Mouse (Mus musculus) left cerebral cortex, postnatal 4 days (tissue): ENCODE measurements at regions not wholly inside any gene's neighbourhood (a gene's known extent, or its start where the extent isn't known, plus 50 kb on each side); places are given as distances from the start of the nearest gene placed in this dataset.
"Not testable (repeated sequence)": the region's sequence is repeated elsewhere in the genome, so short reads cannot be mapped to it uniquely, and the experiment has no call there.

Source experiments
- DNase-seq: peaks from one replicate; pipeline ENCODE4 v3.0.0-alpha.2; 2022
- intact Hi-C: fragments of 180-260 bp; cut with DNase I; formaldehyde crosslinking; loops from one replicate; pipeline ENCODE4 v1.15.1; 2025

DNA sequence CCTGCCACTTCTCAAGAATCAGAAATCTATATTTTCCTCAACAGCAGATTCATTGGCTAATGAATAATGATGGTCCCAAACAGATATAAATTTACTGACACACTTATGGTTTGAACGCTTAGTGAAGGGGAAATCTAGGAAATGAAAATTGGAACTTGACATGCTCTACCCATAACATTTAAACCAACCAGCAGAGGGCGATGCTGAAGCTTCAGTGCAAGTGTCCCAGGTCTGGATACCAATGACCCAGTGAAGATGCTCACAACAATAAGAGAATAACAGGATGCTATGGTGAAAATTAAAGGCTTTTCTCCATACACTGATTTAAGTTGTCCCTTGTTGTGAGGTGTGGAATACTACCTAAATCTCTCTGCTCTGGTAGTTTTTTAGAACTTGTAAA lies 236.0 kb upstream of the Rorb start:
- intact Hi-C loops = no loop called here
- DNase-seq = peak; percentile 30

DNA sequence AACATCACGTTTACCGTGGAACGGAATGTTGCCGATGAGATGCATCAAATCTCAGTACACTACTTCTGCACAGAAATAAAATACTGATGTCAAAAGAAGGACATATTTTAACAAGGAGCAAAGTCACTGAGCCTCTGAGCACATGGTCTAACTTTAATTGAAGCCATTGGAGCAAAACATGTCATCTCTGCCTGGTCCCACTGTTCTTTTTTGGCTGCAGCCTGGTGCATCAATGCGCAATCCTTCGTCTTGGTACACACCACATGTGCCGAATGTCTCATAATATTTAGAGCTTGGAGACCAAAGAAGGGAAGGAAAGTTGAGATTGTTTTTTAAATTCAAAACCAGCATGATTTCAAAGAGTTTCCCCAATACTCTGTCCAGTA lies 233.4 kb upstream of the Rorb start:
- intact Hi-C loops = no loop called here
- no peak for DNase-seq

DNA sequence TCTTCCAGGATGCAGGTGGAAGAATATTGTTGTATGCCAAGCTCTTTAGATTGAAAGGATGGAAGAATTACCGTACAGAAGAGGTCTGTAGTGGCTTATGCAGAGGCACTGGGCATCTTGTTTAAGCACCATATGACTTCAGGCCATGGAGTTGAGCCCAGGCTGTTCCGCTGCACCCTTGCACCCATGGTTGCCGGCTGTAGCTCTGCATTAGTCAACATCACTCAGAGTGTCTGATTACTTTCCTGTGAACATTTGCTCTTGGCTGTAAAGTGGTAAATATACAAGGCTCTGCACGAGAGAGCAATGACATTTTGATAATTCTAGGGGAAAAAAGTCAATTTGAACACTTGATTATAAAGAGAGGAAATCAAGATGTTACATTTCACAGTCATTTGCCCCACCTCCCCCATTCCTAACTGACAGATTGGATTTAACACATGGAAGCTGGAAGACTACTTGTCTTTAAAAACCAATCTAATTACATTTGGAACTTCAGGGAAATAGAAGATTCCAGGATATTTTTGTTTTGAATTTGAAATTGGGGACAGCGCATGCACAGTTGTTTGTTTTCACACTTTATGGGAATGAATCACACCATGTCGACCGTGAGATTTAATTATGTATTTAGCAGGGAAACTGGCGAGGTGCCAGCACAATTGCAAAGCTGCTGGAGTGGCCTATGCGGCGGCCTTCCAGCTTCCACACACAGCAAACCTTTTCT lies 232.9 kb upstream of the Rorb start:
- intact Hi-C loops = no loop called here
- peak; percentile 90 for DNase-seq

DNA sequence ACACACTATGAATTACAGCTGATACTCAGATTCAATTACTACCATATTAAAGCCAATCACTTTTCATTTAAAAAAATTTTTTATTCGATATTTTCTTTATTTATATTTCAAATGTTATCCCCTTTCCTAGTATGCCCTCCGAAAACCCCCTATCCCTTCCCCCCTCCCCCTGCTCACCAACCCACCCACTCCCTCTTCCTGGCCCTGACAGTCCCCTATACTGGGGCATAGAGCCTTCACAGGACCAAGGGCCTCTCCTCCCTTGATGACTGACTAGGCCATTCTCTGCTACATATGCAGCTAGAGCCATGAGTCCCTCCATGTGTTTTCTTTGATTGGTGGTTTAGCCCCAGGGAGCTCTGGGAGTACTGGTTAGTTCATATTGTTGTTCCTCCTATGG lies 196.1 kb upstream of the Rorb start:
- intact Hi-C loops, DNase-seq: not testable (repeated sequence)

DNA sequence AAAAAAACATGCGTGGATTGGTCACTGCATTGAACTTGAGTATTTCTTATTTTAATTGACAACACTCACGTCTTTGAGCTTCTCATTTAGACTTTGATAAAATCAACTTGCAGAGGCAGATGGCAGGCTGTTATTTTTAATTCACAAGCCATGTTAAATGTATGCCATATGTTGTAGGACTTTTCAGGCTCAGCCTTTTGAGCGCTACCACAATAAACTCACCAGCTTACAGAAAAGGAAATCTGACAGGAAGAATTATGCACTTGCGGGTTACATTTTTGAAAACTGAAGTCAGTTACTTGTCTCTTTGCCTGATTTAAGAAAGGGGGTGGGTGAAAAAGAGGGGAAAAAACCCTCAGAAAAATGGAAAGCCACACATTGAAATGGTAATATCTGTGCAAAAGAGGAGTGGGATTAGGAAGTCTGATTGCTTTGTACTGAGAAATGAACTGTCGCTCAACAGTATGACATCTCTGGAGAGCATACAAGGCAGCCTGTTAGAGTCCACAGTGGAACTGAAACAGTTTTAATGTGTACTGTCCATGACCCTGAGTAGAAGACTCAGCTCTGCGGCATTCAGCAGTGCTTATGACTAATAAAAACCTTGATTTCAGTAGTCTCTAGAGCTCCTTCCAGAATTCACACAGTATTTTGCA lies 195.6 kb upstream of the Rorb start:
- intact Hi-C loops = no loop called here

DNA sequence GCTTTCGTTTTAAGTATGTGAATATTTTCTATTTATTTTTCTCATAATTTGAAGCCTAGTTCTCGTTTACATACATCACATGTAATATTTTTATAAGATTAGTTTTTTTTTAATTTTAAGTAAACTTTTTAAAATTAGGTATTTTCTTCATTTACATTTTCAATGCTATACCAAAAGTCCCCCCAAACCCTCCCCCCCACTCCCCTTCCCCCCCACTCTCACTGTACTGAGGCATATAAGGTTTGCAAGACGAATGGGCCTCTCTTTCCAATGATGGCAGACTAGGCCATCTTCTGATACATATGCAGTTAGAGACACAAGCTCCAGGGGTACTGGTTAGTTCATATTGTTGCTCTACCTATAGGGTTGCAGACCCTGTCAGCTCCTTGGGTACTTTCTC lies 174.9 kb upstream of the Rorb start:
- DNase-seq, intact Hi-C loops: not testable (repeated sequence)

More for the DNA sequence above, 195.6 kb upstream of the Rorb start:
- no peak for DNase-seq

DNA sequence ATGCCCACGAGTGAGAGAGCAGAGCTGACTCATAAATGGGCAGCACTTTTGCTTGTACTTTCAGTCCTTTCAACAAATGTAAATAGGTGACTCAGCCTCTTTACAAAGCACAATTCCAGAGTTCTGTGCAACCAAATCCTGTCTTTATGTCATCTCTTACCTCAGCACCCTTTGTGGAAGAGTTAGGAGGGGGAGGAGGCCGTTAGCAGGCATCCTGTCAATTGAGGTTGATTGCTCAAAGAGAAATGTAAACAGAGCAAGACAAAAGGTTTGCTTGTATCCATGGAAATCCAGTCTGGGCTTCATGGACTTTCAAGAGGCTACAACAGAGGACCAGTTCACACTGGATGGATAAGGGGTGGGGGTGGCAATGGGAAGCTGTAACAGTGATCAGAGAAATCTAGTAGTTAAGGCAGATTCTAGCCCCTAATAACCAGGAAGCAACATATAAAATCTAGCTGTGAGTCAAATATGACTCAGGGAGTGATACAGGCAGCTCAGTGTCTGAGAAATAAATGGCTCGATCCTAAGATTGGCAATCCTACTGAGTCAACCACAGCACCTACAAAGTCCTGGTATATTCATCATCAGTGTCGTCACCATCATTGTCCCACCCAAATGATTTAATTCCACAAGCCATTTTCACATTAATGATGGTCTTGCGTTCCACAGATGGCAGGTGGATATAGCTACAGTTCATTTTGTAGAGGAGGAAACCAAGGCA lies 136.0 kb upstream of the Rorb start:
- DNase-seq = no peak
- intact Hi-C loops = no loop called here

DNA sequence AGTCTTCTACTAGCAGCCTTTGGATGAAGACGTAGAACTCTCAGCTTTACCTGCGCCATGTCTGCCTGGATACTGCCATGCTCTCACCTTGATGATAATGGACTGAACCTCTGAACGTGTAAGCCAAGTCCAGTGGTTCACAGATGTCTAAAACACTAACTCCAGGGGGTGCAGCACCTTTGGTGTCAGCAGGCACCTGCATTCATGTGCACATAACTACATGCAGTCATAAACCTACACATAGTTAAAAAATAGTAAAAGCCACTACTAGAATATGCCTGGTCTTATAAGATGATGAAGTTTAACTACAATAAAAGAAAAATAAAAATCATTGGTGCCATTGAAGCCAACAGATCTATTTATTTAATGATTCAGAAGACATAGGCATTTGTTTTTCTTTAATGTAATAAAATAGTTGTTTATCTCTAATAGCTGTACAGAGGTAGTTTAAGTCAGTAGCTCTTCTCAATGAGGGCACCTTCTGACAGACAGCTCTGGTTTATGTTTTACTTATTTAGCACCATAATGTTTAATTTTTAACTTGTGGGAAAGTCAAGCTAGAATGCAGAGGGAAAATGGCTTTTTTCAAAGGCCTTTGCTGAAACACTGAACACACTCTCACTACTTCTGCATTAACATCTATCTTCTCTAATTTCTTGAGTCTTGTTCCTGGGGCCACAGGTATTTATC lies 118.5 kb upstream of the Rorb start:
- intact Hi-C loops = no loop called here
- DNase-seq = no peak

DNA sequence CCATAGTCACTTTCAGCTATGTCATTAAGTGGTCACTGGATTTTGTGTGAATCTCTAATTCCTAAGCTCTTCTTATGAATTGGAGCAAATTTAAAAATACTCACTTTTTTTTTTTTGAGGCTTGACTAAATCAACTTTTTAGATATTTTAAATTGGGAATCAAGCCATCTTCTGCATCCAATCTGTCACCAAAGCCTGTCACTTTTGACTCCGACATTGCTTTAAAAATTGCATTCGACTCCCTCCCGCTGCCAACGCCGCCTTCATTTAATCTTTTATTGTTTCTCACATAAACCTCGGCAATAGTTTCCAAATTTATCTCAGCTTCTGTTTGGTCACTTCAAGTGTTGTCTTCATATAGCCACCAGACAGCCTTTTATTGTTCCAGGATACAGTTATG lies 109.8 kb upstream of the Rorb start:
- intact Hi-C loops = no loop called here
- no peak for DNase-seq

DNA sequence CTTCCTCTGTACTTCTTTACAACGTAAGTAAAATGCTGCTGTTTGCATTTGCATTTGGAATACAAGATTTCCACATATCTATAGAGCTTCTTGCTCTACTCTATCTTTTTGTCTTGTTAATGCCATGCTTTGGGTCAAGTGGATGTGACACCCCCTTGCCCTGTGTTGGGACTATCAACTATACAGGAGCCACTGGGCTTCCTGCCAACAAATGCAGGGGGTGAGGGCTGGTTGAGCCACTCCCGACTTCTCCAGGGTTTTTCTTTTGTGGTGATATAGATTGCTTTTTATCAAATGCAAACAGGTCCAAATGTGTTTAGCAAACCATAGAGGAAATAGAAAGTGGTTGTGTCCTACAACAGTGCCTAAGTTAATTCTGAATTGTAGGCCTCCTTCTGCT lies 108.4 kb upstream of the Rorb start:
- DNase-seq = peak; percentile 2

DNA sequence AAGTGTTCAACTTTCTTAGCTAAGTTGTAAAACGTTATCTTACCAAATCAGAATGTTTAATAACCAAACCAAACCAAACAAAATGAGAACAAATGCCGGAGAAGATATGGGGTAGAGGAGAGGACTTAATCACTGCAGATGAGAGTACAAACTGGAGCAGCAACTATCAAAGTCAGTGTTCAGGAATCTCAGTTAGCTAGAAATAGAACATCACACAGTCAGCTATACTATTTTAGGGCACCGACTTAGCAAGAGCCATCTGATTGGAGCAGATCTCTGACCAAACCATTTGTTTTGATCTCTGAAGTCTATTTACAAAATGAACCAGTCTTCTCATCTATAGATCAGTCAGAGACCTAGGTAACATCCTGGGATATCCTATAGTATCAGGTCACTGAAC lies 107.7 kb upstream of the Rorb start:
- intact Hi-C loops = no loop called here

More for the DNA sequence above, 108.4 kb upstream of the Rorb start:
- intact Hi-C loops = no loop called here

DNA sequence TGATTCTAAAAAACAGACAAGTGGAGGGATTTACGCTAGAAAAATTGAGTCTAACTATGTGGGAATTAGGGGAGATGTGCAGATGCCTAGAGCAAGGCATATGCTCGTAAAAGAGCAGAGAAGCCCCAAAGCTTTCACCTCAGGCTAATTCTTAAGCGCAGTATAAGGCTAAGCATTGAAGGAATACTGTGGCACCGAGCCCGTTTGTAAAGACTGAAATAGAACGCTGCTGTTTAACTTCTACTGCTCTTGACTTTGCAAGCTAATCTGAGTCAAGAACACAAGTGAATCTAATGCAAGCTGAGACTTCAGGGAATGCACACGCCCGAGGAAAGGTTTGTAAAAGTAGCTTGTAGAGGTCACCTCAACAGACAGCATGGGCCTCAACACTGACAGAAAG lies 88.5 kb upstream of the Rorb start:
- intact Hi-C loops = no loop called here
- DNase-seq = no peak

More for the DNA sequence above, 107.7 kb upstream of the Rorb start:
- DNase-seq = no peak

DNA sequence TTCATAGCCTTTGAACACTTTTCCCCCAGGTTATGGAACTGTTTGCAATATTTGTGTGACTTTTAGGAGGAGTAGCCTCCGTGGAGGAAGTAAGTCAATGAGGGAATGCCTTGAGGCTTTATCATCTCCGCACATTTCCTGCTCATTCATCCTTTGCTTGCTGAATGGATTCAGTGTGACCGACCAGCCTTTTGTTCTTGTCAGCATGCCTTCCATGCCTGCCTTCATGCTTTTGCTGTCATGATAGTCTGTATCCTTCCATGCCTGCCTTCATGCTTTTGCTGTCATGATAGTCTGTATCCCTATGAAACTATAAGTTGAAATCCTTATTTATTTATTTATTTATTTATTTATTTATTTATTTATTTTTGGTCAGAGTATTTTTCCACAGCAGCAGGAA lies 87.8 kb upstream of the Rorb start:
- peak; percentile 2 for DNase-seq
- intact Hi-C loops = no loop called here

DNA sequence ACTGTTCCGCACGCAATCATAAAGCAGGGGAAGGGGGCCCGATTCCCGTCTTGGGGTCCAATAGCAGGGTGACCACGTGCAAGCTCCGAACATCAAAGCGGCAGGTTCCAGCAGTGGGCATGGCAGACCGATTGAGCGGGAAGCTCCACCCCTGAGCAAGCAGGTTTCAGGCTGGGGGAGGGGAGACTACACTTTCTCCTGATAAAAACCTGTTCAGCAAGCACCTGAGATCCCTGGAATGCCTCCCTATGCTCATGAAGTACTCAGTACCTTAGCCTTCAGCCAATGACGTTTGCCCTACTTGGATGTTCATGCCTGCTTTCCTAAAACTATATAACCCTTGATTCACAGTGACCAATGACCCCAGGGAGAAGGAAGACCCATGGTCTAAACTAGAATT lies 83.7 kb upstream of the Rorb start:
- intact Hi-C loops = no loop called here
- no peak for DNase-seq

DNA sequence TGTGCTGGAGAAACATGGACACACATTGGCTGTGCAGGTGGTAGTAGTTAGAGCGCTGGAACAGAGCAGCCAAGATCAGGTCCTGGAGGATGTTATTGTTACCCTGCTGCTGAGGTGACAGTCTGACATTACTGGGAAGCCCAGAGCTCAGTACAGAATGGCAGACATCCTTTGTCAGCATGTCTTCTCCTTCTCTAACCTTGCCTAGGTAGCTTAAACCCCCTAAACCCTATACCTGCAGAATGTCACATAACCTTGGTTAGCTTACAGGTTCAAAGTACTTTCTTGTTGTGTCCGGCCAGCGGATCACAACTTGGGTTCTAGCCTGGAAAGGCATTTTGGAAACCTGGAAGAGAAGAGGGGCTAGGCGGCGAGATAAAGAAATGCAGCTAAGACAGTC lies 83.3 kb upstream of the Rorb start:
- intact Hi-C loops = no loop called here
- DNase-seq = no peak

DNA sequence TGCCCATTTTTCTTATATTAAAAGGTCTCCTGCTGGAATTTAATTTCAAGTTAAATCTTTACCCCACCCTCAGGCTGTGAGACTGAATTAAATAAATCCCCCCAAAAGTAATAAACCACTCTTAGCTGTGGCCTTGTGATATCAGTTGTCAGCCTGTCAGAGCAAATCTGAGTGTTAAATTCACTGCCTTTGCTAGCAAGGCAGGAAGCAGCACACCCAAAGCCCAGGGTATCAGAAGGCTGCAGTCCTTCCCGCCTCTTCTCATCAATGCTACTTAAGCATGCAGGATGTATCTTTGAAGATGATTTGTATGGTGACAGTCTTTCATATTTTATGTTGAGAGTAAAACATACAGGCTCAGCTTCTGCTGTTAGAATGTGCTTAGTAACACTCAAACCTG lies 61.8 kb upstream of the Rorb start:
- DNase-seq = no peak
- intact Hi-C loops = no loop called here

DNA sequence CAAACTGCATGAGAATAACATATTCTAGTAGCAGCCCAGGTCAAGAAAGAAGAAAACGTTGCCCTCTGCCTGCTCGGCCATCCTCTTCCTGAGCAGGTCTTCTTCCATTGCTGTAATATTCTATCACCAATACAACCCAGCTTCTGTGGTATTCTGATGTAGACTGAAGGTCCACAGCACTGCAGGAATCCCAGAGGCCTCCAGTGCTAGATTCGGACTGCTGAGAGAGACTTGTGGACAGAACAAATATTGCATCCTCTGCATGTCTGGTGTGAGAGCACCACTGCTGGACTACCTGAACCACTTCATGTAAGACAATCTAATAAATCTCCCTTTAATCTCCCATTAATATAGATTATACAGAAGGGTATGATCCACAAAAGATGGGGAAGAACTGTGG lies 59.8 kb upstream of the Rorb start:
- intact Hi-C loops = no loop called here
- no peak for DNase-seq
